Mouse (Mus musculus) ovary, postnatal 36 days (tissue): Measurements from ENCODE around the gene Ascc2.
"Not testable (repeated sequence)": the region's sequence is repeated elsewhere in the genome, so short reads cannot be mapped to it uniquely, and the experiment has no call there.

Source experiments
- DNase-seq: peaks from one replicate; pipeline ENCODE4 v3.0.0; 2022; ENCODE audit warnings: low spot score, mixed read lengths

Ascc2 gene

GRCm38 (mm10) chr11:4684186-4684585 lies 46.6 kb downstream of the Ascc2 start:
- DNase-seq, result no peak

DNA sequence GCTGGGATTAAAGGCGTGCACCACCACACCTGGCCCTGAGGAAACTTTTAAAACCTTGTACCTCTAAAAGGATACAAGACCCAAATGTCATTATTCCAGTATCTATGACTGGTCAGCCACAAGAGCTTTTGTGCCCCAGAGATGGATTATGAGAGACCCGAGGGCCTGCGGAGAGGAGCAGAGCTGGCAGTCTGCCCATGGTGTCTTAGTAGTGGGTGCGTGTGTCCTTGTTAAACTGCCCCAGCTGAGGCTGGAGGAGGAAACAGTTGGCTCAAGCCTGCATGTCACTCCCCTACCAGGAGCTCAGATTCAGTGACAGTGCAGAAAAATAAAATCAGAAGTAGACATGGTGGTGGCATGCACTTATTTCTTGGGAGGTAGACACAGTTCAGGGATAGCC lies 47.5 kb downstream of the Ascc2 start:
- peak; percentile 57 for DNase-seq

DNA sequence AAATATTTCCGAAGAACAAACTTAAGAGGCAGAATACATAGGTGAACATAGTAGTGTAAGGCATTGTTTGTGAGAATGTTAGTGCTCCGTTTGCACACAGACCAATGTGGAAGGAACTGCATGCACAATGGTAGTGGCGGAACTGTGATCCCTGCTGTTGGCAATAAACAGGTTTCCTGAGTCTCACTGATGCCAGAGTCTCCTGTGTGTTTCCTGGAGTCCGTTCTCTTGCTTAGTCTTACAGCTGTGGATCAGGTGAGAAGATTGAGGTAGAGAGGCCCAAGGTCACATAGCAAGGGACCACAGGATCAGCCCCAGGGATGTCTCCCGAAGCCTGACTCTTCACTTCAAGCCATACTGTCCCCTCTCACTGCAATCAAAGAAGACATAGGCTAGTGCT lies 48.0 kb downstream of the Ascc2 start:
- DNase-seq, result no peak

DNA sequence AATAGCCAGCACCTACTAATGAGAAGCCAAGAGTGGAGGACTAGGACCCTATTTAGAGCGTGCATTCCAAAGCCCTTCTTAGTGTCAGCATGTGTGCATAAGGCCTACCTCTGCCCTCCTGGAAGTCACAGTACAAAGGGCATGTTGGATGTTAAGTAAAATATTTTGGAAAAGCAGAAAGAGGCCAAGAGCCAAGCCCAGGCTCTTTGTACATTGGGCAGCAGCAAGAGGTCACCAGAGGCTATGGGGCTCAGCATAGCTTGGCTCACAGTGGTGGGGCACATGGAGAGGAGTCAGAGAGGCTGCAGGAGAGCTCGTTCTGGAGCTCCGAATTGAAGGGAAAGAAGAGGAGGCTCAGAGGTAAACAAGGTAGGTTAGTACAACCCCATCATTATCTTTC lies 49.5 kb downstream of the Ascc2 start:
- DNase-seq, result no peak

DNA sequence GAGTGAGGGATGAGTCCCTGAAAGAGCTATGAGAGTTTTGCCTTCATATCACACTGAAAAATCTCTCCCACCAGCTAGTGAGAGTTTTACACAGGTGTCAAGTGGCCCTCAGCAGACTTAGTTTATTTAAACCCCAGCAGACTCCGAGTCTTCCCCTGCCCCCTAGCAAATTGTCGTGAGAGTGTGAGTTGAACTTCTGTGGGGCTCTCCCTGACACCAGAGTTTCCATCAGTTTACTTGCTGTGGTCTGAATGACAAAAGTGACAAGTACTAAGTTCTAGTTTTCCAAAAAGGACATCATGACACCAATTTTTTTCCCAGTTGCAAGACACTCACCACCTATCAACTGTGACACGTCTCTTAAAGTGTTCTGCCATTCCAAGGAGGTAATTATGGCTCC lies 50.3 kb downstream of the Ascc2 start:
- DNase-seq, result no peak

GRCm38 (mm10) chr11:4688632-4689380 lies 51.3 kb downstream of the Ascc2 start:
- DNase-seq, result no peak

DNA sequence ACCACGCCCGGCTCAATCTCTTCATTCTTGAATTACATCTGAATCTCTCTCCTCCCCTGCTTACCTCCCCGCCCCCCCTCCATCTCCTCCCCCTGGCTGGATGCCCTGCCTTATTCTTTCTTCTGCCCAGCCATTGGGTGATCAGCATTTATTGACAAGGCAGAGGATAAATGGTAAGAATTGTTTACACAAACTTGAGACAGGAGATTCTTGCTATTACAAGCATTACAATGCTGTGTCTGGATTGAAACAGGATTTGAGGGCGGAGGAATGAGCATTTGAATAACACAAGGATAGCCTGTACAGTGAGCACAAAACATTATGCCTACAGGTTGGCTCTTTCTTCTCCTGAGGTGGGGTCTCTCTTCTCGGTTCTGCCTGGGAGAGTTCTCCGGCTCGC lies 52.8 kb downstream of the Ascc2 start:
- DNase-seq, result no peak

DNA sequence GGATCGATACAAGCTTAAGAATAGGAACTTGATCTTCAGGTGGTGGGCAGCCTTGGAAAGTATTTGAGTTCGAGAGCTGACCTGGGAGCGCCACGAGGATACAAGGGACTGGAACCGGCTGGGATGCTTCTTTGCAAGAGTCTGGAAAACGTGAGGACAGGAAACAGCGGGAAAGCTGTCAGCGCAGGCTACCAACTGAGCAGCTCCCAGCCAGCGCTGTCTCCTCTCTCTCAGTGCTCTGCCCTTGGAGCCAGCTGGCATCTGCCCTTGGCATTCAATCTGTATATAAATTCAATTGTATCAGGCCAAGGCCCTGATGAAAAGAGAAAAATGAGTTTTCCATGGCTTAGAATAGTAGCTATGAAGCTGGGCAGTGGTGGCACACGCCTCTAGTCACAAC lies 53.7 kb downstream of the Ascc2 start:
- peak; percentile 54 for DNase-seq

GRCm38 (mm10) chr11:4692162-4692561 lies 54.6 kb downstream of the Ascc2 start:
- no peak for DNase-seq

- DNase-seq, result peak; percentile 83
Measured at GRCm38 (mm10) chr11:4697043-4697983, 59.8 kb downstream of the Ascc2 start.

- DNase-seq, result no peak
Measured at GRCm38 (mm10) chr11:4700726-4701125, 63.2 kb downstream of the Ascc2 start.

GRCm38 (mm10) chr11:4703688-4704071 lies 66.1 kb downstream of the Ascc2 start:
- no peak for DNase-seq

- DNase-seq, result peak; percentile 89
Measured at GRCm38 (mm10) chr11:4704072-4704964, 66.8 kb downstream of the Ascc2 start, which contains the start of the genes Uqcr10 and Zmat5. Gene Uqcr10, minus strand, starts transcription at chr11:4704342. Gene Zmat5, plus strand, starts transcription at chr11:4704678.

GRCm38 (mm10) chr11:4705178-4705577 lies 67.6 kb downstream of the Ascc2 start:
- no peak for DNase-seq

DNA sequence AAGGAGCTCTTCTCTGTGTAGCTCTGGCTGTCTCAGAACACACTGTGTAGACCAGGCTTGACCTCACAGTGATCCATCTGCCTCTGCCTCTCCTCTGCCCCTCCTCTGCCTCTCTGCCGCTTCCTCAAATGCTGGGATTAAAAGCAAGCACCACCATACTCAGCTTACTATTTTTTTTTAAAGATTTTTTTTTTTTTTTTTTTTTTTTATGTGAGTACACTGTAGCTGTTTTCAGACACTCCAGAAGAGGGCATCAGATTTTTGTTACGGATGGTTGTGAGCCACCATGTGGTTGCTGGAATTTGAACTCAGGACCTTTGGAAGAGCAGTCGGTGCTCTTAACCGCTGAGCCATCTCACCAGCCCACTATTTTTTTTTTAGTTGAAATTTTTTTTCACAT lies 72.6 kb downstream of the Ascc2 start:
- not testable (repeated sequence) for DNase-seq

DNA sequence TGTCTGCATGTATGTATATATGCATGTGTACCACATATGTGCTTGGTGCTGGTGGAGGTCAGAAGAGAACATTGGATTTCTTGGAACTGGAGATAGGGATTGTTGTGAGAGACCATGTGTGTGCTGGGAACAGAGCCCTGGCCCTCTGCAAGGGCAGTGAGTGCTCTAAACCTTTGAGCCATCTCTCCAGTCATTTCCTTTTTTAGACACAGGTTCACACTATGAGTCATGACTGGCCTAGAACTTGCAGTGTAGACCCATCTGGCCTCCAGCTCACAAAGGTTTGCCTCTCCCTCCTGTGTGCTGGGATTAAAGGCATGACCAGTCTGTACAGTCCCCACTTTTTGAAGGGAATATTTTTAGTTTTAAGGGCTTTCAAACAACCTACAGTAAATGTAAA lies 75.3 kb downstream of the Ascc2 start:
- no peak for DNase-seq

GRCm38 (mm10) chr11:4714727-4715126 lies 77.2 kb downstream of the Ascc2 start:
- DNase-seq, result no peak

- DNase-seq, result no peak
Measured at GRCm38 (mm10) chr11:4715596-4715995, 78.0 kb downstream of the Ascc2 start.

- DNase-seq, result no peak
Measured at GRCm38 (mm10) chr11:4716530-4717236, 79.1 kb downstream of the Ascc2 start.

GRCm38 (mm10) chr11:4718548-4718947 lies 81.0 kb downstream of the Ascc2 start:
- no peak for DNase-seq

DNA sequence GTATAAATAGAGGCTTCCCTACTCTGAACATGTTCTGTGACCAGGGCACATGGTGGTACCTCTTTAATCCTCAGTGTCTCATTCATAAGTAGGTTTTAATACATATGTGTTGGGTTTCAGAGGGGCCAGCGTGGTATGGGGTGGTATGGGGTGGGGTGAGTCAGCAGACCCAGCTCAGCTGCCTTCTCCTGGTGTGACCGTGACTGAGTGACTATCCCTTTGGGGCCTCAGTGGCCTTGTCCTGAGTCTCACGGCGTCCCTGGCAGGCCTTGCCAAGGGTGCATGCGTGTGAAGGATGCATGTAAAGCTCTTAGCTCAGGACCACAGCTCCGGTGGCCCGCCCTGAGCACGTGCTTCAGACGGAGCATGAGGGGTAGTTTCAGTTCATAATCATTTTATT lies 82.4 kb downstream of the Ascc2 start:
- DNase-seq, result no peak
